ENCODE assay signal across 10 mouse cellular contexts in genomic region chr2:136485401-136485800, GRCm38 (mm10). TPM values are rescaled to one million over a fixed set of nuclear protein-coding genes. Genes with fewer than 3 reads are reported as not detected.
DNase-seq lines count a peak whose midpoint lies in the region; ATAC-seq and TF ChIP-seq lines count a peak whose summit lies in the region.
"Had no signal": no experiment of that assay in that cellular context is flagged by ENCODE, and none has a peak within 500 bp of the region (broad histone marks: within the 10 kb centered on the region; RNA-seq: fewer than 3 reads in every experiment).

No protein-coding gene starts in this region.

- no peaks in the 10 kb centered on the region for H3K27me3 ChIP-seq in heart, postnatal 0 days (ENCODE audit: control insufficient read depth, insufficient read depth, low read length)
- no peaks in the 10 kb centered on the region for H3K27me3 ChIP-seq in heart, embryonic 12.5 days (replicated peaks)
- no peaks in the 10 kb centered on the region for H3K27me3 ChIP-seq in neural tube, embryonic 11.5 days (ENCODE audit: control insufficient read depth, insufficient read depth, low read length)
- no peaks in the 10 kb centered on the region for H3K27me3 ChIP-seq in liver, embryonic 12.5 days (replicated peaks)
- no peaks in the 10 kb centered on the region for H3K27me3 ChIP-seq in stomach, embryonic 16.5 days (ENCODE audit: control insufficient read depth, insufficient read depth, low read length)
- H3K27me3 ChIP-seq: embryonic facial prominence, embryonic 12.5 days had no signal

- no peaks in the 10 kb centered on the region for H3K9me3 ChIP-seq in heart, postnatal 0 days (replicated peaks; ENCODE audit: control insufficient read depth, low read length)
- no peaks in the 10 kb centered on the region for H3K9me3 ChIP-seq in heart, embryonic 12.5 days (replicated peaks)
- H3K9me3 ChIP-seq in neural tube, embryonic 11.5 days (ENCODE audit: control insufficient read depth, low read length) = no peaks in the 10 kb centered on the region
- H3K9me3 ChIP-seq in liver, embryonic 12.5 days (replicated peaks) = no peaks in the 10 kb centered on the region
- H3K9me3 ChIP-seq in stomach, embryonic 16.5 days (replicated peaks; ENCODE audit: control insufficient read depth, low read length) = no peaks in the 10 kb centered on the region
- H3K9me3 ChIP-seq: embryonic facial prominence, embryonic 12.5 days had no signal

- no peak overlapping the region for H3K9ac ChIP-seq in heart, postnatal 0 days (replicated peaks; ENCODE audit: low read depth, low read length)
- no peak overlapping the region for H3K9ac ChIP-seq in heart, embryonic 12.5 days
- H3K9ac ChIP-seq in neural tube, embryonic 11.5 days (ENCODE audit: low read length) = no peak overlapping the region
- H3K9ac ChIP-seq in liver, embryonic 12.5 days = no peak overlapping the region
- no peak overlapping the region for H3K9ac ChIP-seq in stomach, embryonic 16.5 days (ENCODE audit: low read length)
- H3K9ac ChIP-seq: embryonic facial prominence, embryonic 12.5 days; liver, embryonic 14.5 days had no signal

- ATAC-seq in heart, postnatal 0 days (ENCODE audit: insufficient read depth, low read depth) = no peak
- ATAC-seq in heart, embryonic 12.5 days (ENCODE audit: insufficient number of reproducible peaks, low FRiP score) = no peak
- peak; percentile 54 for ATAC-seq in neural tube, embryonic 11.5 days (ENCODE audit: insufficient read depth, low FRiP score, low TSS enrichment)
- no peak for ATAC-seq in liver, embryonic 12.5 days
- no peak for ATAC-seq in stomach, embryonic 16.5 days (ENCODE audit: insufficient read depth, low FRiP score)
- ATAC-seq in cerebellum, adult (ENCODE audit: insufficient number of reproducible peaks, low FRiP score, low TSS enrichment) = no peak

- DNase-seq in heart, postnatal 0 days (ENCODE audit: low spot score) = no peak
- DNase-seq in neural tube, embryonic 11.5 days (ENCODE audit: low spot score) = no peak
- no peak for DNase-seq in neural tube, embryonic 10.5 days (ENCODE audit: extremely low spot score, low spot score)
- DNase-seq in right cerebral cortex, postnatal 36 days (ENCODE audit: low spot score in 2 of 2) = no peak

- no peak overlapping the region for H3K27ac ChIP-seq in heart, postnatal 0 days (ENCODE audit: low read depth)
- no peak overlapping the region for H3K27ac ChIP-seq in heart, embryonic 12.5 days (ENCODE audit: poor library complexity, severe bottlenecking)
- H3K27ac ChIP-seq in neural tube, embryonic 11.5 days (ENCODE audit: low read depth, low read length) = no peak overlapping the region
- no peak overlapping the region for H3K27ac ChIP-seq in liver, embryonic 12.5 days
- no peak overlapping the region for H3K27ac ChIP-seq in stomach, embryonic 16.5 days (ENCODE audit: low read length)
- H3K27ac ChIP-seq: embryonic facial prominence, embryonic 12.5 days; liver, embryonic 14.5 days had no signal

- no peak for TF ChIP-seq EP300 in heart, postnatal 0 days (IDR thresholded peaks at IDR 0.05; ENCODE audit: low read depth)

- H3K4me3 ChIP-seq in heart, postnatal 0 days (ENCODE audit: low read depth, low read length) = peak overlapping the region; percentile 23; the same call in 1 of the 2 replicates
- H3K4me3 ChIP-seq in heart, embryonic 12.5 days = no peak overlapping the region
- H3K4me3 ChIP-seq in neural tube, embryonic 11.5 days (ENCODE audit: low read depth, low read length) = no peak overlapping the region
- no peak overlapping the region for H3K4me3 ChIP-seq in liver, embryonic 12.5 days
- peak overlapping the region; percentile 28 for H3K4me3 ChIP-seq in stomach, embryonic 16.5 days (replicated peaks; ENCODE audit: low read length)
- H3K4me3 ChIP-seq: embryonic facial prominence, embryonic 12.5 days had no signal

- H3K4me2 ChIP-seq in heart, postnatal 0 days (ENCODE audit: low read depth, low read length) = peak overlapping the region; percentile 35; the same call in 1 of the 2 replicates
- H3K4me2 ChIP-seq in heart, embryonic 12.5 days = no peak overlapping the region
- H3K4me2 ChIP-seq in neural tube, embryonic 11.5 days (ENCODE audit: low read depth) = no peak overlapping the region
- H3K4me2 ChIP-seq in liver, embryonic 12.5 days = 0 out of 2 replicates have a peak overlapping the region, but pooled peaks have one; percentile 22
- peak overlapping the region; percentile 36; the same call in 1 of the 2 replicates for H3K4me2 ChIP-seq in stomach, embryonic 16.5 days (ENCODE audit: low read depth, low read length)
- H3K4me2 ChIP-seq: embryonic facial prominence, embryonic 12.5 days had no signal

- WGBS in heart, postnatal 0 days = 89% methylated on average over 1 of the region's 1 CpGs
- WGBS in heart, embryonic 12.5 days = 84% methylated on average over 1 of the region's 1 CpGs
- 96% methylated on average over 1 of the region's 1 CpGs for WGBS in neural tube, embryonic 11.5 days
- WGBS in liver, embryonic 12.5 days (ENCODE audit: insufficient replicate concordance) = 91% methylated on average over 1 of the region's 1 CpGs
- 86% methylated on average over 1 of the region's 1 CpGs for WGBS in stomach, embryonic 16.5 days

- H3K36me3 ChIP-seq in heart, postnatal 0 days (replicated peaks; ENCODE audit: control insufficient read depth, insufficient read depth, low read length) = no peaks in the 10 kb centered on the region
- H3K36me3 ChIP-seq in heart, embryonic 12.5 days = no peaks in the 10 kb centered on the region
- no peaks in the 10 kb centered on the region for H3K36me3 ChIP-seq in neural tube, embryonic 11.5 days (ENCODE audit: control insufficient read depth, insufficient read depth, low read length)
- H3K36me3 ChIP-seq in liver, embryonic 12.5 days = no peaks in the 10 kb centered on the region
- H3K36me3 ChIP-seq in stomach, embryonic 16.5 days (ENCODE audit: control insufficient read depth, insufficient read depth, low read length) = no peaks in the 10 kb centered on the region
- H3K36me3 ChIP-seq: embryonic facial prominence, embryonic 12.5 days had no signal

- no peaks in the 10 kb centered on the region for H3K4me1 ChIP-seq in heart, postnatal 0 days (ENCODE audit: control insufficient read depth, insufficient read depth)
- 0 out of 2 replicates have a peak, but pooled peaks cover 2% of the 10 kb centered on the region for H3K4me1 ChIP-seq in heart, embryonic 12.5 days (replicated peaks)
- no peaks in the 10 kb centered on the region for H3K4me1 ChIP-seq in neural tube, embryonic 11.5 days (ENCODE audit: control insufficient read depth, insufficient read depth, low read length)
- no peaks in the 10 kb centered on the region for H3K4me1 ChIP-seq in liver, embryonic 12.5 days
- peaks cover 3% of the 10 kb centered on the region for H3K4me1 ChIP-seq in stomach, embryonic 16.5 days (ENCODE audit: control insufficient read depth, insufficient read depth, low read length)
- H3K4me1 ChIP-seq: embryonic facial prominence, embryonic 12.5 days had no signal

- no peak for TF ChIP-seq CTCF in heart, postnatal 0 days (IDR thresholded peaks at IDR 0.05; ENCODE audit: low read depth)

RNA-seq across cellular contexts. Expression of gene Ankef1, which starts 16.3 kb away (rescaled TPM):
- total RNA-seq in heart, postnatal 0 days (2014; rRNA removed; ENCODE audit: low replicate concordance) = not detected in 2 replicates
- polyA plus RNA-seq in heart, postnatal 0 days (2015; fragmentation: Nextera tagmentation; extraction: Ambion mirVana) = 0.04 and 0.19 TPM in 2 replicates
- 0.10 TPM in 1 of 2 replicates, not detected in the other for polyA plus RNA-seq in heart, embryonic 12.5 days (2016; fragmentation: Nextera tagmentation; extraction: Ambion mirVana)
- 0.32 and 0.40 TPM in 2 replicates for polyA plus RNA-seq in neural tube, embryonic 11.5 days (2014; fragmentation: Nextera tagmentation; extraction: Ambion mirVana)
- not detected in 2 replicates for polyA plus RNA-seq in liver, embryonic 12.5 days (2016; fragmentation: Nextera tagmentation; extraction: Ambion mirVana)
- polyA plus RNA-seq in stomach, embryonic 16.5 days (2015; fragmentation: Nextera tagmentation; extraction: Ambion mirVana) = 0.24 and 0.27 TPM in 2 replicates
- polyA plus RNA-seq: liver, embryonic 14.5 days had no signal

Comparison
In these comparisons a context has a peak if more than half of its experiments do, and no peak if none do; other contexts are left out.
1. H3K4me2 ChIP-seq: peak in heart, postnatal 0 days (single experiment), liver, embryonic 12.5 days (single experiment) and stomach, embryonic 16.5 days (single experiment); none in heart, embryonic 12.5 days (single experiment) and neural tube, embryonic 11.5 days (single experiment).
2. H3K4me3 ChIP-seq: peak in heart, postnatal 0 days (single experiment) and stomach, embryonic 16.5 days (single experiment); none in heart, embryonic 12.5 days (single experiment), neural tube, embryonic 11.5 days (single experiment) and liver, embryonic 12.5 days (single experiment).